ENCODE assay signal across 8 mouse cellular contexts in the genomic region with DNA sequence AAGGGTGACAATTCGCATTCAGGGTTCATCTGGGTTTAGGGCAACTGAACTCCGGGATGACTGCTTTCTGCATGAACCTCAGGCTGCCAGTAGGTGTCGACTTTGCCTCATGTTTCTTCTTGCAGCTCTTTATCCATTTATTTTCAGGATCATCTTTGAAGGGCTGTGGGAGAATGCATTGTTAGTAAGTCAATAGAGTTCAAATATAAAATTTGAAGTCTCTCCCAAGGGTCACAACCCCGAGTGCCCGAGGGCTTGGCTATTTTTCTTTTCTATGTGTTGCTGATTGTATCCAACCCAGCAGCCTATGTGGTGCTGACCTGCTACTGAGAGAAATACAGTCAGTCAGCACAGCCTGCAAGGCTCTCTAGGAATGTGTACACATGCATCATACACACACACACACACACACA. TPM values are rescaled to one million over a fixed set of nuclear protein-coding genes. Genes with fewer than 3 reads are reported as not detected.
A peak's percentile ranks its signal among the peaks of the same experiment; 100 is the strongest.
DNase-seq lines count a peak whose midpoint lies in the region; ATAC-seq and TF ChIP-seq lines count a peak whose summit lies in the region.

No protein-coding gene starts in this region.

- H3K9ac ChIP-seq in ES-Bruce4 (ENCODE audit: low read depth, poor library complexity, severe bottlenecking) = no peak overlapping the region
- no peak overlapping the region for H3K9ac ChIP-seq in forebrain, postnatal 0 days
- no peak overlapping the region for H3K9ac ChIP-seq in limb, embryonic 12.5 days (replicated peaks)

- TF ChIP-seq CTCF in ES-Bruce4 (IDR thresholded peaks at IDR 0.05; ENCODE audit: low read depth, low read length) = peak; percentile 64
- peak; percentile 96 for TF ChIP-seq CTCF in forebrain, postnatal 0 days (IDR thresholded peaks at IDR 0.05; ENCODE audit: low read depth)
- peak; percentile 89 for TF ChIP-seq CTCF in kidney, adult 2 months (conservative IDR thresholded peaks at IDR 0.05; ENCODE audit: insufficient read depth, insufficient read length, low read depth, low read length)

- peak; percentile 83 for ATAC-seq in forebrain, postnatal 0 days
- peak; percentile 80 for ATAC-seq in limb, embryonic 12.5 days (ENCODE audit: insufficient number of reproducible peaks, insufficient read depth, low FRiP score, low TSS enrichment, low read depth)
- no peak for ATAC-seq in erythroblast, adult 5-6 weeks (replicated peaks; ENCODE audit: low FRiP score, poor library complexity, severe bottlenecking)

- H3K4me1 ChIP-seq in ES-Bruce4 (ENCODE audit: control insufficient read depth, insufficient read depth, low read length) = no peaks in the 10 kb centered on the region
- H3K4me1 ChIP-seq in forebrain, postnatal 0 days (ENCODE audit: insufficient read depth) = no peaks in the 10 kb centered on the region
- no peaks in the 10 kb centered on the region for H3K4me1 ChIP-seq in kidney, adult 2 months (ENCODE audit: control insufficient read depth, insufficient read depth, low read length)
- H3K4me1 ChIP-seq in limb, embryonic 12.5 days (replicated peaks) = no peaks in the 10 kb centered on the region

- TF ChIP-seq POLR2A in ES-Bruce4 (IDR thresholded peaks at IDR 0.05; ENCODE audit: insufficient read depth, low read length) = no peak
- TF ChIP-seq POLR2A in kidney, adult 2 months (IDR thresholded peaks at IDR 0.05; ENCODE audit: low read depth, low read length) = no peak

- TF ChIP-seq EP300 in ES-Bruce4 (IDR thresholded peaks at IDR 0.05; ENCODE audit: insufficient read depth, low read depth, low read length) = no peak

- WGBS in forebrain, postnatal 0 days = 25% methylated on average over 5 of the region's 5 CpGs
- 8% methylated on average over 5 of the region's 5 CpGs for WGBS in kidney, adult 2 months
- 17% methylated on average over 5 of the region's 5 CpGs for WGBS in limb, embryonic 12.5 days

- no peaks in the 10 kb centered on the region for H3K36me3 ChIP-seq in ES-Bruce4 (ENCODE audit: control insufficient read depth, insufficient read depth, low read length, poor library complexity, severe bottlenecking)
- no peaks in the 10 kb centered on the region for H3K36me3 ChIP-seq in forebrain, postnatal 0 days (ENCODE audit: insufficient read depth)
- H3K36me3 ChIP-seq in kidney, adult 2 months (ENCODE audit: control insufficient read depth, insufficient read depth, low read length) = no peaks in the 10 kb centered on the region
- H3K36me3 ChIP-seq in limb, embryonic 12.5 days = no peaks in the 10 kb centered on the region

- no peak overlapping the region for H3K4me3 ChIP-seq in ES-Bruce4 (ENCODE audit: low read depth, low read length)
- no peak overlapping the region for H3K4me3 ChIP-seq in forebrain, postnatal 0 days (ENCODE audit: low read depth, low read length)
- H3K4me3 ChIP-seq in kidney, adult 2 months (ENCODE audit: insufficient read depth, low read depth, low read length) = no peak overlapping the region
- H3K4me3 ChIP-seq in limb, embryonic 12.5 days (replicated peaks) = no peak overlapping the region

- no peak overlapping the region for H3K4me2 ChIP-seq in forebrain, postnatal 0 days (ENCODE audit: low read depth)
- H3K4me2 ChIP-seq in limb, embryonic 12.5 days = no peak overlapping the region

- no peaks in the 10 kb centered on the region for H3K27me3 ChIP-seq in ES-Bruce4 (ENCODE audit: control insufficient read depth, insufficient read depth, low read length, poor library complexity, severe bottlenecking)
- no peaks in the 10 kb centered on the region for H3K27me3 ChIP-seq in forebrain, postnatal 0 days (ENCODE audit: insufficient read depth, low read length)
- H3K27me3 ChIP-seq in kidney, adult 2 months (replicated peaks; ENCODE audit: control insufficient read depth, insufficient read depth, low read length) = no peaks in the 10 kb centered on the region
- H3K27me3 ChIP-seq in limb, embryonic 12.5 days = no peaks in the 10 kb centered on the region

- peak; percentile 39 for DNase-seq in 3134 (ENCODE audit: extremely low read depth, insufficient read length, low spot score)
- DNase-seq in cerebellum, adult 11 months = peak; percentile 17
- peak; percentile 82 for DNase-seq in forebrain, postnatal 0 days
- peak; percentile 48 for DNase-seq in kidney, adult 2 months
- peak; percentile 50 for DNase-seq in neural tube, embryonic 10.5 days (ENCODE audit: extremely low spot score, low spot score)

- no peak overlapping the region for H3K27ac ChIP-seq in ES-Bruce4 (ENCODE audit: insufficient read depth, low read length)
- no peak overlapping the region for H3K27ac ChIP-seq in forebrain, postnatal 0 days (ENCODE audit: low read depth, low read length)
- no peak overlapping the region for H3K27ac ChIP-seq in kidney, adult 2 months (ENCODE audit: insufficient read depth, low read depth, low read length)
- no peak overlapping the region for H3K27ac ChIP-seq in limb, embryonic 12.5 days

- H3K9me3 ChIP-seq in ES-Bruce4 (replicated peaks; ENCODE audit: control insufficient read depth, insufficient read depth, low read length, poor library complexity, severe bottlenecking) = no peaks in the 10 kb centered on the region
- H3K9me3 ChIP-seq in forebrain, postnatal 0 days (ENCODE audit: low read length) = no peaks in the 10 kb centered on the region
- H3K9me3 ChIP-seq in limb, embryonic 12.5 days = no peaks in the 10 kb centered on the region

RNA-seq across cellular contexts. Expression of gene Qpct, which starts 59.2 kb away (rescaled TPM):
- 2.2 and 3.0 TPM in 2 replicates for polyA plus RNA-seq in ES-Bruce4 (2011; ENCODE audit: insufficient read depth, insufficient read length, low read depth, missing spikeins)
- total RNA-seq in forebrain, postnatal 0 days (2014; rRNA removed) = 24.8 and 26.3 TPM in 2 replicates
- 21.5 and 26.5 TPM in 2 replicates for polyA plus RNA-seq in forebrain, postnatal 0 days (2015; fragmentation: Nextera tagmentation; extraction: Ambion mirVana)
- polyA plus RNA-seq in kidney, adult 2 months (2012; rRNA removed) = 2.3 and 2.7 TPM in 2 replicates
- polyA plus RNA-seq in limb, embryonic 12.5 days (2016; fragmentation: Nextera tagmentation; extraction: Ambion mirVana) = 2.6 and 3.1 TPM in 2 replicates
- 1.3 and 6.0 TPM in 2 replicates for total RNA-seq in erythroblast, adult 5-6 weeks (2015; ENCODE audit: low replicate concordance)
- total RNA-seq in erythroblast, adult 5-6 weeks (2017; ENCODE audit: low replicate concordance) = 0.14 and 0.77 TPM in 2 replicates

Comparison
In these comparisons a context has a peak if more than half of its experiments do, and no peak if none do; other contexts are left out.
1. DNase-seq: peak in every context shown above with its lines; median percentile 82 in forebrain, postnatal 0 days; 50 in neural tube, embryonic 10.5 days; 48 in kidney, adult 2 months; 39 in 3134; 17 in cerebellum, adult 11 months.